30 mouse cellular contexts compared by ENCODE assay signal in the genomic region with DNA sequence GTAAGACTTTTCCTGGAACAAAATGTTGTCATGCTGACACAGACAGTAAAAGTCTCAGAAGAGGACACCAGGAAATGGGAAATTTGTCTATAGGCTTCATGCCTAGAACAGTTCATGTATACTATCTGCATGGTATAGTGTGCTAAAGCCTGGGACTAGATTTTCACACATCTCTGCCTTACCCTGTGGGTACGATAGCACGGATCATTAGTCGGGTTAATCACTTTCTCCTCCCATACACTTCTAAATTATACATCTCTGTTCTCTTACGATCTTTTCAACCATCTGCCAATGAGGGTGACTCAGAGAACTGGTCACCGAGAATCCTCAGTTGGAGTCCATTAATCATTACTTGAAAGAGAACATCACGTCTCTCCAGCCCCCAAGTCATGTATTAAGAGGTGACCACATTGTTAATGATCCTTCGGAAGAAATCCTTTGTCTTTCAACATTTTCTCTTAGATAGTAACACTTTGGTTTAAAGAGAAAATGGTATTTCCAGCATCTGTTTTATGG. TPM values are rescaled to one million over a fixed set of nuclear protein-coding genes. Genes with fewer than 3 reads are reported as not detected.
DNase-seq lines count a peak whose midpoint lies in the region; TF ChIP-seq lines count a peak whose summit lies in the region.
"Had no signal": no experiment of that assay in that cellular context is flagged by ENCODE, and none has a peak within 500 bp of the region (broad histone marks: within the 10 kb centered on the region; RNA-seq: fewer than 3 reads in every experiment).

No protein-coding gene starts in this region.

- H3K4me2 ChIP-seq in myocyte (ENCODE audit: low read depth) = peak overlapping the region; percentile 57
- H3K4me2 ChIP-seq: hindbrain, embryonic 12.5 days; intestine, embryonic 15.5 days; lung, embryonic 14.5 days; midbrain, embryonic 11.5 days; neural tube, embryonic 13.5 days had no signal

- H3K27me3 ChIP-seq in C2C12 (ENCODE audit: control insufficient read depth, insufficient read depth, insufficient read length) (no peaks in the 10 kb centered on the region), myocyte (ENCODE audit: control insufficient read depth, insufficient read depth, insufficient read length) (no peaks in the 10 kb centered on the region)
- H3K27me3 ChIP-seq: hindbrain, embryonic 12.5 days; intestine, embryonic 15.5 days; neural tube, embryonic 13.5 days had no signal

- TF ChIP-seq POLR2A in myocyte (IDR thresholded peaks at IDR 0.05; ENCODE audit: insufficient read length, low read depth) = no peak
- no peak for TF ChIP-seq POLR2A in lung, adult 2 months (IDR thresholded peaks at IDR 0.05; ENCODE audit: borderline replicate concordance, extremely low read depth, low read depth, low read length)

- H3K79me2 ChIP-seq in C2C12 (ENCODE audit: control insufficient read depth, insufficient read depth) = no peaks in the 10 kb centered on the region
- H3K79me2 ChIP-seq in myocyte (ENCODE audit: control insufficient read depth, insufficient read depth) = no peaks in the 10 kb centered on the region

- no peaks in the 10 kb centered on the region for H3K36me3 ChIP-seq in C2C12 (ENCODE audit: control insufficient read depth, insufficient read depth)
- no peaks in the 10 kb centered on the region for H3K36me3 ChIP-seq in myocyte (ENCODE audit: control insufficient read depth, insufficient read depth)
- H3K36me3 ChIP-seq: G1E; hindbrain, embryonic 12.5 days; intestine, embryonic 15.5 days; neural tube, embryonic 13.5 days had no signal

- WGBS in lung, adult 2 months = 89% methylated on average over 7 of the region's 7 CpGs

- no peaks in the 10 kb centered on the region for H3K79me3 ChIP-seq in C2C12 (ENCODE audit: low read depth)

- no peak for TF ChIP-seq CTCF in C2C12 (IDR thresholded peaks at IDR 0.05; ENCODE audit: control insufficient read depth, insufficient read depth, insufficient read length)
- TF ChIP-seq CTCF in lung, adult 2 months (IDR thresholded peaks at IDR 0.05; ENCODE audit: insufficient read depth, low read length) = no peak

- no peaks in the 10 kb centered on the region for H3K4me1 ChIP-seq in lung, adult 2 months (ENCODE audit: control insufficient read depth, insufficient read depth, low read length)
- H3K4me1 ChIP-seq: hindbrain, embryonic 12.5 days; intestine, embryonic 15.5 days; neural tube, embryonic 13.5 days had no signal

- no peak overlapping the region for H3ac ChIP-seq in C2C12 (ENCODE audit: control insufficient read depth, insufficient read length, low read depth)
- no peak overlapping the region for H3ac ChIP-seq in myocyte (ENCODE audit: control insufficient read depth, insufficient read length)

- no peak overlapping the region for H3K4me3 ChIP-seq in C2C12 (ENCODE audit: insufficient read depth, poor library complexity, severe bottlenecking)
- no peak overlapping the region for H3K4me3 ChIP-seq in myocyte
- no peak overlapping the region for H3K4me3 ChIP-seq in lung, adult 2 months (replicated peaks; ENCODE audit: extremely low read depth, low read depth, low read length)
- H3K4me3 ChIP-seq: hindbrain, embryonic 12.5 days; intestine, embryonic 15.5 days; neural tube, embryonic 13.5 days had no signal

- peak; percentile 40 for DNase-seq in kidney, adult 9 months
- DNase-seq in kidney, adult 18-20 months = no peak
- peak; percentile 39 for DNase-seq in NIH3T3 (ENCODE audit: low read depth)
- no peak for DNase-seq in lung, adult 2 months
- no peak for DNase-seq in embryo, embryonic 10 days (ENCODE audit: low spot score)
- DNase-seq: B cell, adult 2 months; cerebellum, adult 18-20 months; cerebellum, postnatal 25 days; gastrocnemius, postnatal 14 days; heart, postnatal 14 days; kidney, adult 8-10 months; layer of hippocampus, adult 9-11 months; liver; lung, embryonic 14.5 days; lung, postnatal 14 days; right cerebral cortex, postnatal 4 days; thymus, adult 18-20 months; thymus, postnatal 4 days had no signal

TF ChIP-seq in C2C12, 6 proteins besides CTCF, POLR2A, EP300 and RAD21:
- TF ChIP-seq CEBPB (IDR thresholded peaks at IDR 0.05; ENCODE audit: low read depth) = no peak
- no peak for TF ChIP-seq USF1 (IDR thresholded peaks at IDR 0.05; ENCODE audit: low read depth)
- TF ChIP-seq MYOD1 (IDR thresholded peaks at IDR 0.05; ENCODE audit: control insufficient read depth, insufficient read length, low read depth) = peak; percentile 39
- no peak for TF ChIP-seq MYOG (IDR thresholded peaks at IDR 0.05; ENCODE audit: control insufficient read depth, extremely low read depth, insufficient read length)
- TF ChIP-seq FOSL1 (IDR thresholded peaks at IDR 0.05; ENCODE audit: insufficient read depth, low read length, poor library complexity, severe bottlenecking) = peak; percentile 49

TF ChIP-seq in myocyte, 11 proteins besides CTCF, POLR2A, EP300 and RAD21:
- TF ChIP-seq CEBPB (IDR thresholded peaks at IDR 0.05; ENCODE audit: insufficient read depth, poor library complexity, severe bottlenecking) = no peak
- no peak for TF ChIP-seq TCF3 (IDR thresholded peaks at IDR 0.05; ENCODE audit: insufficient read length, low read depth)
- no peak for TF ChIP-seq MYOG (IDR thresholded peaks at IDR 0.05; ENCODE audit: control insufficient read depth in 1 of 3, insufficient read depth in 1 of 3, insufficient read length in 2 of 3, low read depth in 2 of 3)
- no peak for TF ChIP-seq SRF (IDR thresholded peaks at IDR 0.05; ENCODE audit: control insufficient read depth, insufficient read length, low read depth)
- no peak for TF ChIP-seq POLR2AphosphoS2 (IDR thresholded peaks at IDR 0.05; ENCODE audit: insufficient read length, low read depth)
- no peak for TF ChIP-seq E2F4 (IDR thresholded peaks at IDR 0.05; ENCODE audit: insufficient read depth)
- no peak for TF ChIP-seq TCF12 (IDR thresholded peaks at IDR 0.05; ENCODE audit: insufficient read depth, poor library complexity, severe bottlenecking)
- no peak for TF ChIP-seq MYOD1 (IDR thresholded peaks at IDR 0.05; ENCODE audit: control insufficient read depth in 1 of 3, insufficient read length in 2 of 3, low read depth in 2 of 3)
- TF ChIP-seq REST (IDR thresholded peaks at IDR 0.05; ENCODE audit: insufficient read depth, insufficient read length) = no peak
- TF ChIP-seq MAX (IDR thresholded peaks at IDR 0.05; ENCODE audit: low read depth) = no peak
- TF ChIP-seq USF1 (IDR thresholded peaks at IDR 0.05; ENCODE audit: low read depth) = no peak

RNA-seq across cellular contexts. Expression of a gene that starts 10.6 kb away (rescaled TPM):
- 0.66 TPM for polyA plus RNA-seq in C2C12 (2012; fragmentation: generic; extraction: Trizol)
- 0.90 TPM for polyA plus RNA-seq in myocyte (2012; fragmentation: generic; extraction: Trizol)
- 1.9 and 2.5 TPM in 2 replicates for polyA plus RNA-seq in lung, adult 2 months (2012; rRNA removed)
- polyA plus RNA-seq: activated CD4-positive, CD25-positive, alpha-beta regulatory T cell, adult 4 months; G1E; midbrain, embryonic 11.5 days; neural tube, embryonic 13.5 days had no signal

RNA-seq across cellular contexts. Expression of a gene that starts 23.3 kb away (rescaled TPM):
- polyA plus RNA-seq in C2C12 (2012; fragmentation: generic; extraction: Trizol) = not detected
- not detected for polyA plus RNA-seq in myocyte (2012; fragmentation: generic; extraction: Trizol)
- polyA plus RNA-seq in lung, adult 2 months (2012; rRNA removed) = 2.2 TPM in 2 replicates
- polyA plus RNA-seq: activated CD4-positive, CD25-positive, alpha-beta regulatory T cell, adult 4 months; brain, embryonic 14.5 days; embryonic facial prominence, embryonic 11.5 days; forebrain, embryonic 14.5 days; G1E; hindbrain, embryonic 12.5 days; limb, embryonic 11.5 days; lung, embryonic 14.5 days; midbrain, embryonic 11.5 days; neural tube, embryonic 13.5 days had no signal

RNA-seq across cellular contexts. Expression of a gene that starts 50.5 kb away (rescaled TPM):
- polyA plus RNA-seq in C2C12 (2012; fragmentation: generic; extraction: Trizol) = 10.2 TPM
- 11.9 TPM for polyA plus RNA-seq in myocyte (2012; fragmentation: generic; extraction: Trizol)
- 21.9 and 40.0 TPM in 2 replicates for polyA plus RNA-seq in lung, adult 2 months (2012; rRNA removed)

Comparison
In these comparisons a context has a peak if more than half of its experiments do, and no peak if none do; other contexts are left out.
1. DNase-seq: peak in kidney, adult 9 months (single experiment) and NIH3T3 (single experiment); none in kidney, adult 18-20 months (single experiment), lung, adult 2 months (single experiment) and embryo, embryonic 10 days (single experiment).